Mouse (Mus musculus): Measurements from ENCODE around the gene Glis1. TPM values are rescaled to one million over a fixed set of nuclear protein-coding genes. Genes with fewer than 3 reads are reported as not detected.

Glis1 gene
- polyA plus RNA-seq (2015; fragmentation: Nextera tagmentation; extraction: Ambion mirVana): 0.49 and 1.1 TPM in 2 replicates

DNA sequence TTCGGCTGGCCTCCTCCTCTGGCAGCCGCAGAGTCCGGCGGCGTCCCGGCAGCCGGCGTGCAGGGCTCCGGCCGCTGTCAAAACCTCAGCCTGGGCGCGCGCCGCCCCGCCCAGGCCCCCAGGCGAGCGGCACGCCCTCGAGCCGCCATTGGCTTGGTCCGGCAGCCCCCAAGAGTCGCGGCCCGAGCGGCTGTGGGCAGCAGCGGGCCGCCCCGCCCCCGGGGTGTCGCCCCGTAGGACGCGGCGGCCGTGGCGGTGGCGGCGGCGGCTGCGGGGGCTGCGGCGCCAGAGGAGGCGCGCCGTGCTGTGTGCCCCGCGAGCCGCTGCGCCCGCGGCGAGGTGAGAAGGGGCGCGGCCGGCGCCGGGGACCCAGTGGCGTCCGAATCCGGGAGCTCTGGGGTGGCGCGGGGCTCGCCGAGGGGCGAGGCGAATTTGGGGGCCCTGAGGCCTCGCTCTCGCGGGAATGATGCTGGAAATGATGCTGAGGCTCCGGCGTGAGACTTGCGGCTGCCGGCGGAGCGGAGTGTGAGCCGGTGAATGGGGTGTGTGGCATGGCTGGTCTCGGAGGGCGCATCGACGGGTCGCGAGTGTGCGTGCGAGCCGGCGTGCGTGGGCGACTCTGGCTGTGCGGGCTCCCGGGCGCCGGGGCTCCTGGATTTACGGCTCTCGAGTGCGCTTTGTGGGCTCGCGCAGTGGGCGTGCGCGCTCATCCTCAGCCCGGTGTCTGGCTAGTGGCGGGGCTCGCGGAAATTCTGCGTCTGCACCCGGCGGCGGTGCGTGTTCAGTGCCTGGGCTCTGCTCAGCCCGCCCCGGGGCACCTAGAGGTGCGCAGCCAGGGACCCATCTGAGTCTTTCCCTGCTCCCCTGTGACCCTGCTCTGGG is at the start of gene Glis1:
TSS of gene Glis1 (plus strand) at position 236 of the 882 bp plus-strand sequence.
- Histone ChIP-seq H3K36me3 (no peaks in the 10 kb centered on the region), H3K27me3 (replicated peaks) (peaks cover 67% of the 10 kb centered on the region), H3K4me2 (peak within 1 kb of the TSS; percentile 97), H3K9me3 (no peaks in the 10 kb centered on the region), H3K9ac (peak within 1 kb of the TSS; percentile 22; the same call in 1 of the 2 replicates), H3K27ac (no peak within 1 kb of the TSS), H3K4me3 (replicated peaks) (peak within 1 kb of the TSS; percentile 61), H3K4me1 (peaks cover 8% of the 10 kb centered on the region; the same call in 1 of the 2 replicates)
- under 1% methylated on average over 103 of the region's 112 CpGs for WGBS
- ATAC-seq (ENCODE audit: insufficient read depth, low FRiP score, low read depth): peak; percentile 87

DNA sequence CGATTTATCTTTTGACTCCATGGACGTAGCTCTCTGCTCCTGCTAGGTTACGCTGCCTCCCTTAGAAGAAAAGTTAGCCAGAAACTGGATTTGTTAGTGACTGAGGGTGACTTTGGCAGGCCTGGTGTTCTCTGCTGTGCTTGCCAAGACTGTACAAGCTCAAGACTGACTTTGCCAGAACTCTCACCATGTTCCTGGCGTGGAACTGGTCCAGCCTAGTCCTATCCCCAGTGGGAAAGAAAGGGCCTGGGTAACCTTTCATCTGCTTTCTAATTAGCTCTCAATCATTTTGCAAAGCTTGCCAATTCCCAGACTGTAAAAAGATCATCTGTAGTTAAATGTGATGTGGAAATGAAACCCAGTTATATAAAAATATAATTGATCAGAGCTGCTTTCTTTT is 47.4 kb upstream of the Glis1 start:
- Histone ChIP-seq H3K4me2 (no peak overlapping the region), H3K36me3 (peaks cover 41% of the 10 kb centered on the region), H3K27me3 (replicated peaks) (no peaks in the 10 kb centered on the region), H3K4me3 (replicated peaks) (no peak overlapping the region), H3K9me3 (no peaks in the 10 kb centered on the region), H3K4me1 (no peaks in the 10 kb centered on the region), H3K9ac (no peak overlapping the region), H3K27ac (no peak overlapping the region)
- ATAC-seq (ENCODE audit: insufficient read depth, low FRiP score, low read depth): no peak
- 94% methylated on average over 4 of the region's 4 CpGs for WGBS

DNA sequence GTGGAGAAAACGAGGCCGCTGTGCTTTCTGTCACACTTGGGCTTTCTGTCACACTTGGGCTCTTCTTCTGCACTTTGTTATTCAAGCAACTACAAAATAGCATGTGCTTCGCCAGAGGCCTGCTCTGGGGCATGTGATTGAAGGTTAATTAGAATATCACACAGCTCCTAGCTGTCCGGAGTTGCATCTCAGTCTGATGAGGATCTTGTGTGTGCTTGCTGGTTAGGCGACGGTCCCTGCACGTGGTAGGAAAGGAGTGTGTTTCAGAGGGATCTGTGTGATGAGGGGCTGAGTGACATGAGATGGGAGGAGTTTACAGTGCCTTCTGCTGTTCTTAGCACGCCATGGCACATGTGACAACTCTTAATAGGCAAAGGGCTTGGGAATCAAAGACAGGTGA is 46.9 kb upstream of the Glis1 start:
- no peak overlapping the region for H3K4me2 ChIP-seq
- H3K4me3 ChIP-seq (replicated peaks): no peak overlapping the region
- H3K4me1 ChIP-seq: no peaks in the 10 kb centered on the region
- H3K36me3 ChIP-seq: peaks cover 44% of the 10 kb centered on the region
- H3K9ac ChIP-seq: no peak overlapping the region
- H3K27me3 ChIP-seq (replicated peaks): no peaks in the 10 kb centered on the region
- WGBS: 93% methylated on average over 8 of the region's 8 CpGs
- H3K9me3 ChIP-seq: no peaks in the 10 kb centered on the region
- ATAC-seq (ENCODE audit: insufficient read depth, low FRiP score, low read depth): no peak
- no peak overlapping the region for H3K27ac ChIP-seq

GRCm38 (mm10) chr4:107388291-107388690 is 46.1 kb upstream of the Glis1 start:
- Histone ChIP-seq H3K4me1 (no peaks in the 10 kb centered on the region), H3K4me3 (replicated peaks) (no peak overlapping the region), H3K27ac (no peak overlapping the region), H3K9ac (no peak overlapping the region), H3K36me3 (peaks cover 43% of the 10 kb centered on the region), H3K4me2 (no peak overlapping the region), H3K9me3 (no peaks in the 10 kb centered on the region), H3K27me3 (replicated peaks) (no peaks in the 10 kb centered on the region)
- WGBS: 84% methylated on average over 2 of the region's 2 CpGs
- no peak for ATAC-seq (ENCODE audit: insufficient read depth, low FRiP score, low read depth)

- Histone ChIP-seq H3K9ac (no peak overlapping the region), H3K9me3 (no peaks in the 10 kb centered on the region), H3K27ac (no peak overlapping the region), H3K4me3 (replicated peaks) (no peak overlapping the region), H3K4me2 (no peak overlapping the region), H3K4me1 (no peaks in the 10 kb centered on the region), H3K27me3 (replicated peaks) (no peaks in the 10 kb centered on the region), H3K36me3 (peaks cover 43% of the 10 kb centered on the region)
- no peak for ATAC-seq (ENCODE audit: insufficient read depth, low FRiP score, low read depth)
- 96% methylated on average over 3 of the region's 3 CpGs for WGBS
Observed at GRCm38 (mm10) chr4:107389345-107389744, 45.0 kb upstream of the Glis1 start.

DNA sequence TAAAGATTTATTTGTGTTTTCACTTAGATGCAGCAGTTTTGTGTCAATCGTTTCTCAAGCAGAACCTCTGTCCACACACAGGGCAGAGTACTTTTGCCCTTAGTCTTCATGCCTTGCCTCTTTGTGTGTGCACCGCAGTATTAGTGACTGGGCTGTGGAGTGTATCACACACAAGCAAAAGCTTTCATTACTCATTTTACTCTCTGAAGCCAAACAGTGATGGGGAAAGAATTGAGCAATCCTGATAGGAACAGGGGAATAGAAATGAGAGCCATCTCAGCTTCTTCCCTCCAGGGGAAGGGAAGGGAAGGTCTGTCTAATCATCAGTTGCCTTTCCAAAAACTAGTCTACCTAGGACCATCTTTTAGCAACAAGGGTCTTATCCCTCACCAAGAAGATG is 40.6 kb upstream of the Glis1 start:
- no peak overlapping the region for H3K4me2 ChIP-seq
- no peaks in the 10 kb centered on the region for H3K4me1 ChIP-seq
- H3K9ac ChIP-seq: no peak overlapping the region
- H3K27me3 ChIP-seq (replicated peaks): no peaks in the 10 kb centered on the region
- H3K36me3 ChIP-seq: peaks cover 32% of the 10 kb centered on the region
- no peak overlapping the region for H3K27ac ChIP-seq
- no peak for ATAC-seq (ENCODE audit: insufficient read depth, low FRiP score, low read depth)
- no peak overlapping the region for H3K4me3 ChIP-seq (replicated peaks)
- H3K9me3 ChIP-seq: no peaks in the 10 kb centered on the region
- WGBS: 93% methylated on average over 2 of the region's 2 CpGs

GRCm38 (mm10) chr4:107420202-107420601 is 14.2 kb upstream of the Glis1 start:
- 74% methylated on average over 4 of the region's 4 CpGs for WGBS

GRCm38 (mm10) chr4:107421711-107422110 is 12.7 kb upstream of the Glis1 start:
- Histone ChIP-seq H3K27ac (no peak overlapping the region), H3K9ac (no peak overlapping the region), H3K27me3 (replicated peaks) (no peaks in the 10 kb centered on the region; the same call in 1 of the 2 replicates), H3K4me1 (no peaks in the 10 kb centered on the region; the same call in 1 of the 2 replicates), H3K4me2 (peak overlapping the region; percentile 28), H3K4me3 (replicated peaks) (no peak overlapping the region), H3K9me3 (no peaks in the 10 kb centered on the region), H3K36me3 (no peaks in the 10 kb centered on the region)
- WGBS: 8% methylated on average over 14 of the region's 14 CpGs
- no peak for ATAC-seq (ENCODE audit: insufficient read depth, low FRiP score, low read depth)

More at GRCm38 (mm10) chr4:107420202-107420601, 14.2 kb upstream of the Glis1 start:
- H3K27me3 ChIP-seq (replicated peaks): no peaks in the 10 kb centered on the region; the same call in 1 of the 2 replicates
- no peaks in the 10 kb centered on the region for H3K36me3 ChIP-seq
- H3K4me3 ChIP-seq (replicated peaks): no peak overlapping the region
- H3K9ac ChIP-seq: no peak overlapping the region
- no peaks in the 10 kb centered on the region for H3K9me3 ChIP-seq
- H3K27ac ChIP-seq: no peak overlapping the region
- ATAC-seq (ENCODE audit: insufficient read depth, low FRiP score, low read depth): no peak
- H3K4me1 ChIP-seq: no peaks in the 10 kb centered on the region; the same call in 1 of the 2 replicates
- no peak overlapping the region for H3K4me2 ChIP-seq

DNA sequence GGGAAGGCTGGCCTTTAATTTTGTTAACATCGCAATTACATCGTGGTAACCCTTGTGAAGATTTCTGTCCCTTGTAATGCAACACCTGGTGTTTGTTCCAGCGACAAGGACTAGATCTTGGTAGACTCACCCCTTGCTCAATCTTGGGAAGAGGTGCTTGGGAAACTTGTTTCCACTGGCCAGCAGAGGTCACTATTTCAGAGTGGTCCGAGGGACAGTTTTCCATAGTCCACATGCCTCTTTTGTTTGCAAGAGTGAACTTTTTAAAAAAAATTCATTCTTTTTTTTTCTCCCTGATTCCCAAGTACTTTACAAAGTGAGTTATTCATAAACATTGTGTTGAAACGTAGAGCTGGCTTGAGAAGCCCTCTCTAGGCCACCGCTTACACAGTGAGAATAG is 12.2 kb upstream of the Glis1 start:
- 19% methylated on average over 6 of the region's 6 CpGs for whole genome bisulfite sequencing
- Histone ChIP-seq H3K9ac (no peak overlapping the region), H3K4me3 (replicated peaks) (no peak overlapping the region), H3K4me1 (no peaks in the 10 kb centered on the region; the same call in 1 of the 2 replicates), H3K4me2 (no peak overlapping the region), H3K27me3 (replicated peaks) (no peaks in the 10 kb centered on the region; the same call in 1 of the 2 replicates), H3K27ac (no peak overlapping the region), H3K36me3 (no peaks in the 10 kb centered on the region), H3K9me3 (no peaks in the 10 kb centered on the region)
- ATAC-seq (ENCODE audit: insufficient read depth, low FRiP score, low read depth): no peak

DNA sequence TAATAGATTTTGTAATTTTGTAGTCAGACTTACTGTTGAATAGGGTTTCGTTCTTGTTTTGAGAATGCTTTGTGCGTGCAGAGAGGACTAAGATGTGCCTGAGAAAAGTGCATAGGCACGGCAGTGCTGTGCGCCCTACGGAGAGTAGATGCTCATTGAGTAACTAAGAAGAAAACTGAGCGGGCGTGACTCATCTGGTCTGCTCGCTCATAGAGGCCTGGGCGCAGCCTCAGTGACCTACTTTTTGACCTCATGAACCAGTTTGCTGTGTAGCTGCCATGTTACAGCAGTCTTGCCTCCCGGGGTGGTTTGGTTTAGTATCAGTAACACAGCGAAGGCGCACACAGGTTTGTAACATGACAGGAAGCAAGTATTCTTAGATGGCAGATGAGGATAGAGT is 8.8 kb upstream of the Glis1 start:
- H3K4me2 ChIP-seq: no peak overlapping the region
- H3K4me1 ChIP-seq: no peaks in the 10 kb centered on the region; the same call in 1 of the 2 replicates
- H3K36me3 ChIP-seq: no peaks in the 10 kb centered on the region
- 90% methylated on average over 12 of the region's 12 CpGs for WGBS
- no peaks in the 10 kb centered on the region; the same call in 1 of the 2 replicates for H3K27me3 ChIP-seq (replicated peaks)
- ATAC-seq (ENCODE audit: insufficient read depth, low FRiP score, low read depth): no peak
- H3K27ac ChIP-seq: no peak overlapping the region
- no peak overlapping the region for H3K9ac ChIP-seq
- no peaks in the 10 kb centered on the region for H3K9me3 ChIP-seq
- no peak overlapping the region for H3K4me3 ChIP-seq (replicated peaks)

GRCm38 (mm10) chr4:107426631-107427030 is 7.8 kb upstream of the Glis1 start:
- H3K9me3 ChIP-seq: no peaks in the 10 kb centered on the region
- H3K4me2 ChIP-seq: no peak overlapping the region
- H3K4me1 ChIP-seq: no peaks in the 10 kb centered on the region; the same call in 1 of the 2 replicates
- H3K9ac ChIP-seq: no peak overlapping the region
- no peak for ATAC-seq (ENCODE audit: insufficient read depth, low FRiP score, low read depth)
- H3K27me3 ChIP-seq (replicated peaks): no peaks in the 10 kb centered on the region; the same call in 1 of the 2 replicates
- 72% methylated on average over 9 of the region's 9 CpGs for WGBS
- no peak overlapping the region for H3K27ac ChIP-seq
- H3K4me3 ChIP-seq (replicated peaks): no peak overlapping the region
- no peaks in the 10 kb centered on the region for H3K36me3 ChIP-seq

GRCm38 (mm10) chr4:107432717-107433116 is 1.7 kb upstream of the Glis1 start:
- no peak for ATAC-seq (ENCODE audit: insufficient read depth, low FRiP score, low read depth)
- Histone ChIP-seq H3K27me3 (replicated peaks) (peaks cover 50% of the 10 kb centered on the region), H3K27ac (no peak overlapping the region), H3K36me3 (no peaks in the 10 kb centered on the region), H3K4me2 (no peak overlapping the region), H3K4me1 (peaks cover 8% of the 10 kb centered on the region; the same call in 1 of the 2 replicates), H3K4me3 (replicated peaks) (no peak overlapping the region), H3K9me3 (no peaks in the 10 kb centered on the region), H3K9ac (no peak overlapping the region)
- 86% methylated on average over 5 of the region's 5 CpGs for WGBS

Data from stomach, embryonic 15.5 days (tissue).